Mouse (Mus musculus) mouse embryonic stem cell (cell line): ENCODE data around the gene Sag.

Source experiments
- in situ Hi-C, 2 experiments: fragments of 300-500 bp; cut with MboI; formaldehyde crosslinking; loops; 1 replicate in 1 of 2; 3 replicates in 1 of 2; pipeline ENCODE4 v1.14.3; 2019 to 2020; ENCODE audit warnings: low sequenced_read_pairs in 2 of 2, low pct_unique_long_range_greater_than_20kb in 1 of 2, mixed read lengths in 1 of 2; ENCODE audit not compliant: unreplicated experiment in 1 of 2

Gene Sag

DNA sequence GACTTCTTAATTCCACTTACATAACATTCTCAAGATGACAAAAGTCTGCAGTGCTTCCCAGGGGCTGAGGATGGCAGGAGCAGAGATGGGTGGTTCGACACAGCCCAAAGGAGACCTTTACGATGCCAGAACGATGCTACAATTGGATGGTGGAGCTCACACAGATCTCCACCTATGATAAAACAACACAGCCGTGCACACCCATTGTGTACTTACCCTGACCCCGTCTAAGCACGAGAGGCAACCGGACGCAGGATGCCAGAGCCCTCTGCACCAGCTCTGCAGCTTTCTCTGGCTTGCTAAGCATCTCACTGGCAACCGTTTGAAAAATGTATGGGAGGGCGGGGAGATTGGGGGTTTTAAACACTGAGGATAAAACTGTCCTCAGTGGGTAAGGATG, 8.6 kb downstream of the Sag start:
- in situ Hi-C loops: no loop called here

DNA sequence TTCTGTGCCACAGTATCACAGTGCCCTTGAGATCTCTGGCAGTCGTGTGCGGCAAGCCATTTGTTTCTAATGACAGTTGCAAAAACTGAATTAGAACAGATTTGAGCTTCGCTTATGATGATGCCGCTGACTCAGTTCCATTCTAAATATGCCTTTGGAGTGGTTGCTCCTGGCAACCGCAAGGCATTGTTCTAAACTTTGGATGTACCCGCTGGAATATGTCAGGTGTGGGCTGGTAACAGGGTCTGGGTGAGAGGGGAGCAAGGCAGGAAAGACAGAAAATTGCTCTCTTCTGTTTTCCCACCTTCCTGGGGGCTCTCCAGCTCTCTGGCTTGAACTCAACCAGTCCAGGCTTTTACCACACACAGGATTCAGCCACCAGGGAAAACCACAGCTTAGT, 9.7 kb downstream of the Sag start:
- in situ Hi-C loops: no loop called here

DNA sequence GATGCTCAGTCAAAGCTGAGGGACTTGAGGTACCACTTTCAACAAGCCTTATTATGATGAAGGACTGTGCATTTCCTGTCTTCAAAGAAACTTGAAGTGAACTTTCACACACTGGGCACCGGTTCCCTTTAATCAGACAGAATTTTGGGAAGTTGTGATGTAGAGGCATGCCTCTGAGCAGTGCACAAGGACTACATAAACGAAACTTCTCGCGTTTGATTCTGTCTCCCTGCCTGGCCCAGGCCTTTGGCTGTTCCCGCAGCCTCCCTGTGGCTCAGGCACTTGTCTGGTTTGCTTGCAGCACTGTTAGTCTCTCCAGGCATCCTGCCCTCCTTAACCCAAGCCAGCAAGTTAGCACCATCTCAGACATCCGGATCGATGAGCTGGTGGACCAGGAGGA, 10.2 kb downstream of the Sag start:
- in situ Hi-C loops: no loop called here

DNA sequence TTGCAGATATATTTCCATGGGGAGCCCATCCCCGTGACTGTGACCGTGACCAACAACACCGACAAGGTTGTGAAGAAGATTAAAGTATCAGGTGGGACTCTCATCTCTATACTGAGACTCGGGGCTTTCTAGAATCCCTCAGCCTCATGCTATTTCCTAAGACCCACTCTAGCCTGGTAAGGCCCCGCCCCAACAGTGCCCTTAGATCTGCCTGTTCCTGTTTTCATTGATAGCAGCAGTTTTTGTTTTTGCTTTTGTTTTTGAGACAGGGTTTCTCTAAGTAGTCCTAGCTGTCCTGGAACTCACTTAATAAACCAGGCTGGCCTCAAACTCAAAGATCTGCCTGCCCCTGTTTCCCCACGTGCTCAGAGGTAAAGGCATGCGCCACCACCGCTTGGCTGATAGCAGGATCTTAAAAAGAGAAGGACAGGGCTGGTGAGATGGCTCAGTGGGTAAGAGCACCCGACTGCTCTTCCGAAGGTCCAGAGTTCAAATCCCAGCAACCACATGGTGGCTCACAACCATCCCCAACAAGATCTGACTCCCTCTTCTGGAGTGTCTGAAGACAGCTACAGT, 21.0 kb downstream of the Sag start:
- in situ Hi-C loops: loop anchor here in 1 of 2 experiments (10.0 kb wide), 1 partner anchor 130 kb away; no protein-coding TSS in a partner anchor

DNA sequence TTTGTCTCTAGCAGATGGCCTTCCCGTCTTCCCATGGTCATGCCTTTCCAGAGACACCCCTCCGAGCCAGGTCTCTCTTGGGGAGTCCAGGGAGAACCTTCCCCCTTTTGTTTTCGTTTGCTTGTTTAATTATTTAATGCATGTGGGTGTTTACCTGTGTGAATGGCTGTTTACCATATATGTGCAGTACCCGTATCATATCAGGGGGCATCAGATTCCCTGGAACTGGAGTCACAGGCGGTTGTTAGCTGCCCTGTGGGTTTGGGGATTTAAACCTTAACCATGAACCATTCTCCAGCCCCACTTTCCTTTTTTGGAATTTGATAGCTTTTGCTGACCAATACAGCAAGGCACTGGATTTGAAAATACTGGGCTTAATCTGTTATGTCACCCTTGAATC, 21.8 kb downstream of the Sag start:
- in situ Hi-C loops: loop anchor here in 1 of 2 experiments (10.0 kb wide), 1 partner anchor 130 kb away; no protein-coding TSS in a partner anchor

DNA sequence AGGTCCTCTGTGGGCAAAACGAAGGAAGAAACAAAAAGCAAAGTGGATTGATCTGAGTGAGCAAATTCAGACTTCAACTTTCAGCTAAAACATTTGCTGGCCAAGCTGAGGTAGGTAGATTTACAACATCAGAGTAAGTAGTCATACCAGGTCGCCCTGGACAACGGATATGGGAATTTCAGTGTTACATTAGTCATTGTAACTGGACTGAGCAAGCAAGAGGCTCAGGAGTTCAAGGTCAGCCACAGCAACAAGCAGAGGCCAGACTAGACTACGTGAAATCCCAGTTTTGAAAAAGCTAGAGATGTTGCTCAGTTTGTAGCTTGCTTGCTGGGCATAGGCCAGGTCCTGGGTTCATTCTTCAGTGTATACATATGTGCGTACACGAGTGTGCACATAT, 22.5 kb downstream of the Sag start:
- in situ Hi-C loops: loop anchor here in 1 of 2 experiments (10.0 kb wide), 1 partner anchor 129 kb away; no protein-coding TSS in a partner anchor

DNA sequence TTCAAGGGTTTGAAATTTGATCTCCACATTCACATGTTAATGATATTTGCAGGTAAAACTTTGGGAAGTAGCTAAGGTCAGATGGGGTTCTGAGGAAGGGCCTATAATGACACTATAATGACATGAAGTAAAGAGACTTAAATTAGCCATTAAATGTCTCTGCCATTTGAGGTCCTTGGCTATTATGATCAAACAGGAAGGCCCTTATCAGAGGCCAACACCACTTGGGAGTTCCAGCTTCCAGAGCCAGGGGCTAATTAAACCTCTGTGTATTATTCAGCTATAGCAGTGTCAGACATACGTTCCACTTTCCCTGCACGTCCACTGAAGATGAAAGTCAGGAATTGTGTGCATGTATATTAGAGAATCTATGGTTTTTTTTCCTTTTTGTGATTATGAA, 23.0 kb downstream of the Sag start:
- in situ Hi-C loops: loop anchor here in 1 of 2 experiments (10.0 kb wide), 1 partner anchor 128 kb away; no protein-coding TSS in a partner anchor

DNA sequence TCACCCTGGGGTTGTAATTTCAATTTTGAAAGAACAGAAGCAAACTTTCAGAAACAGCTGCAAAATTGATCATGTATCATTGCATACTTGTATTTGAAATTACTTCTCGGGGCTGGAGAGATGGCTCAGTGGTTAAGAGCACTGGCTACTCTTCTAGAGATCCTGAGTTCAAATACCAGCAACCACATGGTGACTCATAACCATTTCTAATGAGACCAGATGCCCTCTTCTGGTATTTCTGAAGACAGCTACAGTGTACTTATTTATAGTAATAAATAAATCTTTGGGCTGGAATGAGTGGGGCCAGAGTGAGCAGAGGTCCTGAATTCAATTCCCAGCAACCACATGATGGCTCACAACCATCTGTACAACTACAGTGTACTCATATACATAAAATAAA, 24.0 kb downstream of the Sag start:
- in situ Hi-C loops: loop anchor here in 1 of 2 experiments (10.0 kb wide), 1 partner anchor 127 kb away; no protein-coding TSS in a partner anchor

DNA sequence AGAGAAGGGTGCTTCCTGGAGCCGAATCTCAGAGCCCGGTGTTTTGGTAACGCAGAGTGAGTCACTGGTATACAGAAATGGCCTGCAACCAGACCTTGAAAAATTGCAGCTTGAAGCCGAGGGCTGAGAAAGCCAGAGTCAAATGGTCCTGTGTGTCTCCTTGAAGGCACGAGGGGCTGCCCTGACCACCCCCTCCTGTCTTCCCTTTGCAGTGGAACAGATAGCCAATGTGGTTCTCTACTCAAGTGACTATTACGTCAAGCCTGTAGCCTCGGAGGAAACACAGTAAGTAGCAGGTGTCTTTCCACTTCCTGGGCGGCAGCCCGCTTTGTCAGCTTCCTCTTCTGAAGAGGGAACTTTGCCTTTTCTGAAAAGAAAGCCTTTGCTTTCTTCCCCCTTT, 24.7 kb downstream of the Sag start:
- in situ Hi-C loops: loop anchor here in 1 of 2 experiments (10.0 kb wide), 1 partner anchor 127 kb away; no protein-coding TSS in a partner anchor

DNA sequence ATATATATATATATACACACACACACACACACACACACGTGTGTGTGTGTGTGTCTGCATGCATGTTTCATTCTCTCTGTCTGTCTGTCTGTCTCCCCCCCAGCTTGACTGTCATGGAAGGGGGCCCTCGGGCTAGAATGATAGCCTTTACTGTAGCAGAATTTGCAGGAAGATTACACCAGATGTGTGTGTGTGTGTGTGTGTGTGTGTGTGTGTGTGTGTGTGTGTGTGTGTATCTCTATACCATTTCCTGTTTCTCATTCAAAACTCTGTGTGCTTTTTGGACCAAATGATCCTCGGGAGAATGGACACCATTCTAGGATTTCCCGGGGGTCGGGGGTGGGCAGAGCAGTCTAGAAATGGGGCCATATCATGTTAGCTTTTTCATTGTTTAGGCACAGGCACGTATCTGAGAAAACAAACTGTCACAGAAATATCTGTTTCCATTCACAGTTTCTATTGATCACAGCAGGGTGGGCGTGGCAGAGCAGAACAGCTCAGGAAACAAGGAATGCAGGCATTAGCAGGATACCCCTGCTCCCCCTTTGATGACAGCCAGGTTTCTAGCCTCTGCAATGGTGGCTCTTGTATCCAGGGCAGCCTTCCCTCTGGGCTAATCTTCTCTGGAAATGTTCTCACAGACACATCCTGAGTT, 25.6 kb downstream of the Sag start:
- in situ Hi-C loops: loop anchor here in 1 of 2 experiments (10.0 kb wide), 1 partner anchor 126 kb away; no protein-coding TSS in a partner anchor

DNA sequence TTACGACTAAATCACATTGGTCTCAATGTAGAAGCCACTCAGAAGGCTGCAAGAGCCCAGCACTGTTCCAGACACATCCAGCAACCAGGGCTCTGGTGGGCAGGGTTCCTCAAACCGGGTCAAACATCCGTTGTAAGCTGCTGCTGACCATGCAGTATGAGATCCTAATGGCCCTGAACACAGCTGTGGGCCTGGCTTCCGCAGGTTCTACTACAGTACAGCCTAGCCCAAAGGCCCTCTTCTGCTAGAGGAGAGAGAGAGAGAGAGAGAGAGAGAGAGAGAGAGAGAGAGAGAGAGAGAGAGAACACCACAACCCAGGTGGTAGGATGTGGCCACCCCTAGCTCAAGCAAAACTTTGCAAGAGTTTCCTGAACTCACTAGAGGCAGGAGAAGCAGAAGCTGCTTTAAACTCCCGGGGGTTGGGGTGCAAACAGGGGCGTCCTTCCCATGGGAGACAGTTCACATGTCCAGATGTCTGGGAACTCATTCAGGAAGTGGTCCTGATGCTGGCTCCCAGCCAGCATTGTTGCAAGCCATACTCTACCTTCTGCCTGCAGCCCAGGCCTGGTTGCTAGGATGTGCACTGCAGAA, 26.2 kb downstream of the Sag start:
- in situ Hi-C loops: loop anchor here in 1 of 2 experiments (10.0 kb wide), 1 partner anchor 125 kb away; no protein-coding TSS in a partner anchor

DNA sequence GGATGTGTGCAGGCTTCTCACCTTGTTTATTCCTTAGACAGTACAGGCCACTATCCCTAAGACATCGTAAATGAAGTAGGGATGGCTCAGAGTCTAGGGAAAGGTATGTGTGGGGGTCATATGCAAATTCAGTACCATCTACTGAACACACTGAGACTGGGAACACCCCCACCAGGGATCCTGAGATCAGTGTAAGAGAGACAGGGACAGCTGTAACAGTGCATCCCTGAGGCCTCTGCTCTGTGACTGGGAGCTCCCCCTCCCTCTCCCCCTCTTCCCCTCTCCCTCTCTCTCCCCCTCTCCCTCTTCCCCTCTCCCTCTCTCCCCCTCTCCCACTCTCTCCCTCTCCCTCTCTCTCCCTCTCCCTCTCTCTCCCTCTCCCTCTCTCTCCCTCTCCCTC, 33.0 kb downstream of the Sag start:
- in situ Hi-C loops: no loop called here

DNA sequence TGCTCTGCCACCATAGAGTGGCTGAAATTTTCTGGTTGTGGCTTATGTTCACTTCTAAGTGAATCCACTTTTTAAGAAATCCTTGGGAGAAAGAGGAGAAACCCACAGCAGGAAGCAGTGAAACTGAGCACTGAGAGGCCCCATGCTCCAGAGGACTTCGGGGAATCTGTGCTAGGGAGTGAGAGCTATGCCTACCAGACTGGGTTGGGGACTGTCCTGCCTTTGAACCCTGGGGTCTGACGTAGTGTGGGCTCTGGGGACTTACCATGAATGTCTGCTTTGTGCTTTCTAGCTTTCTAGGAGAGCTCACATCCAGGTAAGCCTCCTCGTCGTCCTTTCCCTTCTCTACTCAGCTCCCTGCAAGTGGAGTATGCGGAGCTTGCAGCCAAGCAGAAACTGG, 33.5 kb downstream of the Sag start:
- in situ Hi-C loops: no loop called here

DNA sequence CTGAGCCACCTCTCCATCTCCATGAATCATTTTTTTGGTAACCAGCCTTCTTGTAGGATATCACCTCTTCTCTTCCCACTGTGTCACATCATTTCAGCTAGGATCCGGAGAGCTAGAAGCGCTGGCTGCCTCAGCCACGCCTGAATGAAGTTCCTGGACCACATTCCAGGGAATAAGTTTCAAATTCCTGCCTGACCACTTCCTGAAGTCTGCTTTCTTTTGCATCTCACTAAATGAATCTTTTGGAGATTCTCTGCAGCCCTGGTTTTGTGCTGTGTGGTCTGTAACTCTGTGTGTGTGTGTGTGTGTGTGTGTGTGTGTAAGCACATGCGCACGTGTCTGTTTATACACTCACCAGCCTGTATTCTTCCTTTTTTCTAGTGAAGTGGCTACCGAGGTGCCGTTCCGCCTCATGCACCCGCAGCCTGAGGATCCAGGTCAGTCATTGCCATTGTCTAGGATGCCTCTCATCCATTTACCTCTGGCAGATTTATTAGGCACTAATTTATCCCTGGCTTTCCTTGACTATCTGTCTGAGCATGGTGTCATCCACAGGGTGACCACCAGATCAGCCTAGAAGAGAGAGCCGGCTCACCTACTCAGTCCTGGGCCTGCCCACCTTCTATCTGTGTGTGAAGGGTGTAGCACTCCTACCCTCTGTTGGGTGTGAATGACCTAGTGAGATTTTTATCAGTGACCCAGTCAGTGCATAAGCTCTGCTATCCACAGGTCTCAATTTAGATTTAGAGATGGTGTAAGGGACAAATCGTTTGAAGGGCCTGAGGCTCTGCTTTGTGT, 37.1 kb downstream of the Sag start:
- in situ Hi-C loops: no loop called here

DNA sequence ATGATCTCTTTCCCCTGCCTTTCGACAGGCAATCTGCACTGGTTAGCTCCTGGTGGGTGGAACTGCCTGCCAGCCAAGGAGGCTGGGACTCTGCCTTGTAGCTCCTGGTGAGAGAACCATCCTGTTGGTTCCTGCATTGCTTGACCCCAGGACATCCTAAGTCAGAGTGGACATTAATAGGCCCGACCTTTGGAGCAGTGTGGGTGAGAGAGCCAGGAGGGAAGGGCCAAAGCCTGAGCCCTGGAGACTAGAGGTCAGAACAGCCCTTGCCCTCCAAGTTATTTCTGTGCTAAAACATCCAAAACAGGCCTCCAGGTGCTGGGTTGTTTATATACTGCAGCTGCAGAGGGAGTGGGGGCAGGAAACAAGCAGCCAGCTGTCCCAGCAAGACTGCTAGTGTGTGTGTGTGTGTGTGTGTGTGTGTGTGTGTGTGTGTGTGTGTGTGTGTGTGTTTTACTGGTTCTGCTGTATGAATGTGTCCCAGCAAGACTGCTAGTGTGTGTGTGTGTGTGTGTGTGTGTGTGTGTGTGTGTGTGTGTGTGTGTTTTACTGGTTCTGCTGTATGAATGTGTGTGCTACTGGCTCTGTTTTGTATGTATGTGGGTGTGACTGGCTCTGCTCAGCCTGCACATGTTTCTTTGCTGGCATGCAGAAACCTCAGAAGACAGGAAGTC, 43.5 kb downstream of the Sag start:
- in situ Hi-C loops: no loop called here

DNA sequence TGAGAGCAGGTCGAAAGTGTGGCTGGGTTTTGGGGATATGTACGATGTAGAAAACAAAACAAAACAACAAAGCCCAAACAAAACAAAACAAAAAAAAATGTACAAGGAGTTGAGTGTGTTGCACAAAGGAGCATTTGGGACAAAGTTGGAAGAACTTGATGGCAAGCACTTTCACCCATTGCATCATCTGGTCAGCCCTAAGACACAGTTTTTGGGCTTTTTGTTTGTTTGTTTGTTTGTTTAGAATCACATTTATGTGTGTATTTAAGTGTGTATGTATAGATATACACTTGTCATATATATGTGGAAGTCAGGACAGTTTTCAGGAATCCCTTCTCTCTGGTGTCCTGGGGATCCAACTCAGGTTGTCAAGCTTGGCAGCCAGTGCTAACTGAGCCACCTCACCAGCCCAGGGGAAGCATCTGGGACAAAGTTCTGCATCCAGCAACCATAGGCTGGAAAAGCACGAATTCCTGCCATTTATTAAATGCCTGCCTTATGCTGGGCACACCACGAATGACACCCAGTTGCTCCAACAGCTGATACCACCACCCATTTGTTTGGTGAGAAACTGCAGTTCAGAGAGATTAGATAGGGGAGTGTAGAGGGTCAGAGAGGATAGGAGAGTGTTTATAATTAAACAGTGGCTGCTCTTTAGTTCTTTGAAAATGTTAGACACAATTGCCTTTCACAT, 44.1 kb downstream of the Sag start:
- in situ Hi-C loops: no loop called here

DNA sequence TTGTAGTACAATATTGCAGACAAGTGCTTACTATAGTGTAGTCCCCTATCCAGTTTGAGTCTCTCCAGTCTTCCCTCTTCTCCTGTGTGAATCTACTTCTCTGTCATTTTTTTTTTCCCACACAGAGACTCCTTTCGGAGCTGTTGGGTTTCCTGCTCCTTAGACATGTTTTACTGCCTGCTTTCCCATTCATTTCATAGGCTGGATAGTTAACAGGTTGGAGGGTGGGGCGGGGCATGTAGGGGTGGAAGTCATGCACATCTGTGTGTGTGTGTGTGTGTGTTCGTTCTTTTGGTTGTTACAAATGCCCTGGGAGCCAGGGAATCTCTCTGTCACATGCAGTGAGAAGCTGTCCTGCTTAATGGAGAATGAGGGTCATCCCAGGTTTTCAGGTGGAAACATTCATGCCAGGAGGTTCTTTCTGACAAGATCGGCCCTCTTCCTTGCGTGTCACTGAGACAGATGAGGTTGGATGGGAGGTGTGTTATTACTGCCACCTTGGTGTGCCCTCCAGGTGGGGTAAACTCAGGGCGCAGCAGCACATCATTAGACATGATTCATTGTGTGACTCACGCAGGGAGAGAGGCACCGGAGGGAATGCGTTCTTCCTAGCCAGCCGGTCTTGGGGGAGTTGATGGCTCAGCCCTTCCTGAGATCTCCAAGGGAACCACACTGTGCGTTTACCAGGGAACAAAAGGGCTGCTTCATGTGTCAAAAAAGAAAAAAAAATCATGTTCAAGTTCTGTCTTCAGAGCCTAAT, 44.9 kb downstream of the Sag start:
- in situ Hi-C loops: no loop called here
